14 mouse cellular contexts compared by ENCODE assay signal in genomic region chr13:31793163-31793562, GRCm38 (mm10). TPM values are rescaled to one million over a fixed set of nuclear protein-coding genes. Genes with fewer than 3 reads are reported as not detected.
DNase-seq lines count a peak whose midpoint lies in the region; ATAC-seq and TF ChIP-seq lines count a peak whose summit lies in the region.
"Had no signal": no experiment of that assay in that cellular context is flagged by ENCODE, and none has a peak within 500 bp of the region (broad histone marks: within the 10 kb centered on the region; RNA-seq: fewer than 3 reads in every experiment).

No protein-coding gene starts in this region.

- no peaks in the 10 kb centered on the region for H3K36me3 ChIP-seq in heart, embryonic 13.5 days
- H3K36me3 ChIP-seq in kidney, embryonic 16.5 days (ENCODE audit: insufficient read depth, low read length): no peaks in the 10 kb centered on the region
- H3K36me3 ChIP-seq in MEL (ENCODE audit: control insufficient read depth in 1 of 2, insufficient read depth in 2 of 2, low read length in 2 of 2): peaks cover 0 to 2% of the 10 kb centered on the region in 2 experiments; a peak in 1 of 4 replicates
- no peaks in the 10 kb centered on the region for H3K36me3 ChIP-seq in hindbrain, embryonic 15.5 days
- H3K36me3 ChIP-seq: intestine, embryonic 15.5 days; neural tube, embryonic 12.5 days had no signal

- TF ChIP-seq POLR2A in MEL (IDR thresholded peaks at IDR 0.05; ENCODE audit: control insufficient read depth in 1 of 2, insufficient read depth in 1 of 2, low read depth in 1 of 2, low read length in 2 of 2, poor library complexity in 1 of 2): no peak

- 0 out of 2 replicates have a peak overlapping the region, but pooled peaks have one; percentile 4 for H3K9ac ChIP-seq in heart, embryonic 13.5 days
- H3K9ac ChIP-seq in kidney, embryonic 16.5 days (replicated peaks; ENCODE audit: low read length): no peak overlapping the region
- peak overlapping the region; percentile 19; the same call in 1 of the 2 replicates for H3K9ac ChIP-seq in MEL (ENCODE audit: control insufficient read depth, low read depth, low read length, poor library complexity, severe bottlenecking)
- no peak overlapping the region for H3K9ac ChIP-seq in hindbrain, embryonic 15.5 days
- H3K9ac ChIP-seq: intestine, embryonic 15.5 days; neural tube, embryonic 12.5 days had no signal

- no peak for DNase-seq in heart, postnatal 10 days
- DNase-seq in kidney, postnatal 36 days: no peak
- DNase-seq in MEL (ENCODE audit: low read depth, low spot score): peak; percentile 42
- no peak for DNase-seq in gastrocnemius, postnatal 36 days
- DNase-seq in cerebellum, adult 8-10 months: no peak
- DNase-seq: cerebellum, adult 11-12 months; lung, adult 2 months had no signal

- no peak for TF ChIP-seq CTCF in MEL (IDR thresholded peaks at IDR 0.05 in 2 of 3, conservative IDR thresholded peaks at IDR 0.05 in 1 of 3; ENCODE audit: control insufficient read depth in 1 of 3, insufficient read depth in 1 of 3, low read depth in 2 of 3, low read length in 3 of 3, poor library complexity in 1 of 3, severe bottlenecking in 1 of 3)

- no peak for TF ChIP-seq RAD21 in MEL (IDR thresholded peaks at IDR 0.05; ENCODE audit: low read depth, low read length)

- H3K4me1 ChIP-seq in heart, embryonic 13.5 days: peaks cover 13% of the 10 kb centered on the region
- peaks cover 5% of the 10 kb centered on the region; the same call in 1 of the 2 replicates for H3K4me1 ChIP-seq in kidney, embryonic 16.5 days (ENCODE audit: insufficient read depth, low read length)
- peaks cover 0 to 6% of the 10 kb centered on the region in 2 experiments; a peak in 2 of 4 replicates for H3K4me1 ChIP-seq in MEL (ENCODE audit: control insufficient read depth in 1 of 2, insufficient read depth in 2 of 2, low read length in 2 of 2)
- H3K4me1 ChIP-seq in hindbrain, embryonic 15.5 days (replicated peaks): no peaks in the 10 kb centered on the region
- H3K4me1 ChIP-seq: neural tube, embryonic 12.5 days had no signal

- H3K4me2 ChIP-seq in heart, embryonic 13.5 days: peak overlapping the region; percentile 66
- peak overlapping the region; percentile 55 for H3K4me2 ChIP-seq in kidney, embryonic 16.5 days (replicated peaks; ENCODE audit: low read depth, low read length)
- peak overlapping the region; percentile 45 for H3K4me2 ChIP-seq in hindbrain, embryonic 15.5 days

- H3K9me3 ChIP-seq in heart, embryonic 13.5 days: no peaks in the 10 kb centered on the region
- H3K9me3 ChIP-seq in kidney, embryonic 16.5 days (ENCODE audit: low read length): no peaks in the 10 kb centered on the region
- no peaks in the 10 kb centered on the region for H3K9me3 ChIP-seq in MEL (replicated peaks; ENCODE audit: insufficient read depth, low read length)
- no peaks in the 10 kb centered on the region for H3K9me3 ChIP-seq in hindbrain, embryonic 15.5 days
- H3K9me3 ChIP-seq: intestine, embryonic 15.5 days; megakaryocyte, embryonic 14.5 days; neural tube, embryonic 12.5 days had no signal

- H3K27ac ChIP-seq in heart, embryonic 13.5 days (replicated peaks): no peak overlapping the region
- H3K27ac ChIP-seq in kidney, embryonic 16.5 days (ENCODE audit: low read length): no peak overlapping the region
- H3K27ac ChIP-seq in MEL (ENCODE audit: control insufficient read depth, low read depth, low read length): no peak overlapping the region
- no peak overlapping the region for H3K27ac ChIP-seq in hindbrain, embryonic 15.5 days (replicated peaks)
- H3K27ac ChIP-seq: intestine, embryonic 15.5 days; neural tube, embryonic 12.5 days had no signal

- 0 out of 4 replicates have a peak, but pooled peaks of 1 of the 2 experiments have one; percentile 10 for TF ChIP-seq EP300 in MEL (IDR thresholded peaks at IDR 0.05; ENCODE audit: low read depth in 1 of 2, low read length in 2 of 2)

- ATAC-seq in heart, embryonic 13.5 days (ENCODE audit: extremely low read depth, insufficient number of reproducible peaks, low FRiP score, low TSS enrichment): no peak
- ATAC-seq in kidney, embryonic 16.5 days (ENCODE audit: low FRiP score, low TSS enrichment): no peak
- no peak for ATAC-seq in hindbrain, embryonic 15.5 days (ENCODE audit: low FRiP score, low read depth)
- ATAC-seq: CD4-positive, CD25-positive, alpha-beta regulatory T cell, adult 4 months had no signal

- intact Hi-C loops in heart, postnatal 10 days (cut with DNase I): loop anchor here (2.0 kb wide), 2 partner anchors 504 to 888 kb away; no protein-coding TSS in a partner anchor
- intact Hi-C loops in gastrocnemius, postnatal 36 days (cut with DNase I): no loop called here

- peak overlapping the region; percentile 39 for H3K4me3 ChIP-seq in heart, embryonic 13.5 days
- no peak overlapping the region for H3K4me3 ChIP-seq in kidney, embryonic 16.5 days (ENCODE audit: low read length)
- peak overlapping the region; percentile 51 to 67 for H3K4me3 ChIP-seq in MEL (ENCODE audit: control insufficient read depth in 1 of 2, insufficient read depth in 1 of 2, low read depth in 2 of 2, low read length in 2 of 2)
- H3K4me3 ChIP-seq in hindbrain, embryonic 15.5 days: no peak overlapping the region
- H3K4me3 ChIP-seq: intestine, embryonic 15.5 days; neural tube, embryonic 12.5 days had no signal

- H3K79me2 ChIP-seq in MEL (ENCODE audit: control insufficient read depth, insufficient read depth, low read length, poor library complexity): no peaks in the 10 kb centered on the region

- peaks cover 35% of the 10 kb centered on the region for H3K27me3 ChIP-seq in heart, embryonic 13.5 days (replicated peaks)
- H3K27me3 ChIP-seq in kidney, embryonic 16.5 days (ENCODE audit: insufficient read depth, low read length): peaks cover 3% of the 10 kb centered on the region
- H3K27me3 ChIP-seq in MEL (ENCODE audit: control insufficient read depth in 1 of 2, insufficient read depth in 2 of 2, low read length in 2 of 2): no peaks in the 10 kb centered on the region; a peak in 1 of 4 replicates
- peaks cover 12% of the 10 kb centered on the region for H3K27me3 ChIP-seq in hindbrain, embryonic 15.5 days

- 12% methylated on average over 5 of the region's 5 CpGs for WGBS in heart, embryonic 13.5 days
- WGBS in kidney, embryonic 16.5 days: 24% methylated on average over 5 of the region's 5 CpGs
- WGBS in hindbrain, embryonic 15.5 days: 61% methylated on average over 5 of the region's 5 CpGs

TF ChIP-seq in MEL, 35 proteins besides CTCF, POLR2A, EP300 and RAD21:
- TF ChIP-seq ZC3H11A (IDR thresholded peaks at IDR 0.05; ENCODE audit: low read depth, low read length): no peak; the same call in 1 of the 2 replicates
- TF ChIP-seq SIN3A (IDR thresholded peaks at IDR 0.05; ENCODE audit: low read length): 0 out of 2 replicates have a peak, but pooled peaks have one; percentile 9

RNA-seq across cellular contexts. Expression of gene Foxc1, which starts 13.3 kb away (rescaled TPM):
- polyA plus RNA-seq in heart, embryonic 13.5 days (2015; fragmentation: Nextera tagmentation; extraction: Ambion mirVana): 1.4 and 1.6 TPM in 2 replicates
- total RNA-seq in heart, postnatal 10 days (2021): 1 to 10 TPM; 7.0 to 7.8 TPM
- 2.3 and 3.3 TPM in 2 replicates for polyA plus RNA-seq in kidney, embryonic 16.5 days (2015; fragmentation: Nextera tagmentation; extraction: Ambion mirVana)
- total RNA-seq in MEL (2012; rRNA removed): not detected in 2 replicates
- polyA plus RNA-seq in MEL (2012; ENCODE audit: insufficient read depth in 1 of 2, insufficient read length in 2 of 2, low read depth in 1 of 2, low replicate concordance in 2 of 2, missing spikeins in 1 of 2): under 1 TPM in 1 of 2 experiments, not detected in 1; 0.01 TPM
- polyA plus RNA-seq in hindbrain, embryonic 15.5 days (2015; fragmentation: Nextera tagmentation; extraction: Ambion mirVana): 1.4 and 2.0 TPM in 2 replicates
- under 1 TPM; 0.56 to 0.76 TPM for total RNA-seq in gastrocnemius, postnatal 36 days (2021)
- polyA plus RNA-seq: CD4-positive, CD25-positive, alpha-beta regulatory T cell, adult 4 months had no signal

Comparison
In these comparisons a context has a peak if more than half of its experiments do, and no peak if none do; other contexts are left out.
1. H3K4me3 ChIP-seq: peak in heart, embryonic 13.5 days (single experiment) and MEL (2 of 2); none in kidney, embryonic 16.5 days (single experiment) and hindbrain, embryonic 15.5 days (single experiment).
2. H3K9ac ChIP-seq: peak in heart, embryonic 13.5 days (single experiment) and MEL (single experiment); none in kidney, embryonic 16.5 days (single experiment) and hindbrain, embryonic 15.5 days (single experiment).
3. Peak in every context shown above with its lines, with median percentiles within 50 percentile points of each other: H3K4me2 ChIP-seq.